Mouse (Mus musculus): ENCODE measurements around the gene Barx1.

The Barx1 gene

GRCm38 (mm10) chr13:48660221-48660734, 2.5 kb upstream of the Barx1 start:
- DNase-seq (ENCODE audit: low spot score in 2 of 2) = no peak

GRCm38 (mm10) chr13:48660741-48661140, 2.1 kb upstream of the Barx1 start:
- no peak for DNase-seq (ENCODE audit: low spot score in 2 of 2)

- no peak for DNase-seq (ENCODE audit: low spot score in 2 of 2)
These were observed 1.2 kb upstream of the Barx1 start for GRCm38 (mm10) chr13:48661561-48661960.

GRCm38 (mm10) chr13:48663211-48663987, 601 bp downstream of the Barx1 start:
- no peak for DNase-seq (ENCODE audit: low spot score in 2 of 2)

GRCm38 (mm10) chr13:48663988-48664339, 1.2 kb downstream of the Barx1 start:
- DNase-seq (ENCODE audit: low spot score in 2 of 2) = no peak

- no peak for DNase-seq (ENCODE audit: low spot score in 2 of 2)
These were observed 2.3 kb downstream of the Barx1 start for GRCm38 (mm10) chr13:48664916-48665655.

GRCm38 (mm10) chr13:48665656-48666597, 3.1 kb downstream of the Barx1 start:
- no peak for DNase-seq (ENCODE audit: low spot score in 2 of 2)

GRCm38 (mm10) chr13:48667461-48667860, 4.7 kb downstream of the Barx1 start:
- DNase-seq (ENCODE audit: low spot score in 2 of 2) = no peak

GRCm38 (mm10) chr13:48668091-48668975, 5.5 kb downstream of the Barx1 start:
- DNase-seq (ENCODE audit: low spot score in 2 of 2) = no peak

GRCm38 (mm10) chr13:48668976-48669534, 6.3 kb downstream of the Barx1 start:
- no peak for DNase-seq (ENCODE audit: low spot score in 2 of 2)

GRCm38 (mm10) chr13:48672312-48672840, 9.6 kb downstream of the Barx1 start:
- DNase-seq (ENCODE audit: low spot score in 2 of 2) = no peak

- DNase-seq (ENCODE audit: low spot score in 2 of 2) = no peak
These were observed 11.8 kb downstream of the Barx1 start for GRCm38 (mm10) chr13:48674609-48675008.

- DNase-seq (ENCODE audit: low spot score in 2 of 2) = peak in 1 of 2 experiments; percentile 39
These were observed 16.6 kb downstream of the Barx1 start for GRCm38 (mm10) chr13:48679351-48679750.

GRCm38 (mm10) chr13:48686666-48687065, 23.9 kb downstream of the Barx1 start:
- no peak for DNase-seq (ENCODE audit: low spot score in 2 of 2)

- no peak for DNase-seq (ENCODE audit: low spot score in 2 of 2)
These were observed 29.2 kb downstream of the Barx1 start for GRCm38 (mm10) chr13:48691991-48692390.

GRCm38 (mm10) chr13:48694090-48695064, 31.6 kb downstream of the Barx1 start:
- no peak for DNase-seq (ENCODE audit: low spot score in 2 of 2)

- no peak for DNase-seq (ENCODE audit: low spot score in 2 of 2)
These were observed 43.7 kb downstream of the Barx1 start for GRCm38 (mm10) chr13:48706385-48706951.

- no peak for DNase-seq (ENCODE audit: low spot score in 2 of 2)
These were observed 49.9 kb downstream of the Barx1 start for GRCm38 (mm10) chr13:48712675-48713074.

- DNase-seq (ENCODE audit: low spot score in 2 of 2) = no peak
These were observed 53.3 kb downstream of the Barx1 start for GRCm38 (mm10) chr13:48716075-48716474.

All from thymus, postnatal 10 days (tissue).